Mouse (Mus musculus) hindbrain, embryonic 16.5 days (tissue): Measurements from ENCODE around the gene Naif1. TPM values are rescaled to one million over a fixed set of nuclear protein-coding genes. Genes with fewer than 3 reads are reported as not detected.
"Not testable (repeated sequence)": the region's sequence is repeated elsewhere in the genome, so short reads cannot be mapped to it uniquely, and the experiment has no call there.

Experiments
- ATAC-seq: fragments of 200-750 bp; cut with Nextera tagmentation; 2 replicates; pipeline ENCODE4 v1.8.0; 2017; ENCODE audit warnings: moderate TSS enrichment, moderate library complexity
- H3K27ac ChIP-seq: fragments of 300-500 bp; sonication (generic); 2 replicates; pipeline ENCODE4 v1.5.1; 2014; ENCODE audit warnings: low read depth, mild to moderate bottlenecking, control low read depth, low read length, moderate library complexity
- H3K27me3 ChIP-seq: fragments of 300-500 bp; sonication (generic); replicated peaks from 2 replicates; pipeline ENCODE4 v1.6.1; 2014; ENCODE audit warnings: low read length; ENCODE audit not compliant: control insufficient read depth, insufficient read depth
- H3K36me3 ChIP-seq: fragments of 300-500 bp; sonication (generic); 2 replicates; pipeline ENCODE4 v1.6.1; 2014; ENCODE audit warnings: mild to moderate bottlenecking, low read length, moderate library complexity, mixed read lengths; ENCODE audit not compliant: control insufficient read depth, insufficient read depth
- H3K4me1 ChIP-seq: fragments of 300-500 bp; sonication (generic); 2 replicates; pipeline ENCODE4 v1.6.1; 2014; ENCODE audit warnings: low read depth, low read length; ENCODE audit not compliant: control insufficient read depth, insufficient read depth
- H3K4me2 ChIP-seq: fragments of 300-500 bp; sonication (generic); 2 replicates; pipeline ENCODE4 v1.6.1; 2014; ENCODE audit warnings: mild to moderate bottlenecking, low read length, control low read depth, moderate library complexity
- H3K4me3 ChIP-seq: fragments of 300-500 bp; sonication (generic); 2 replicates; pipeline ENCODE4 v1.5.1; 2014; ENCODE audit warnings: mild to moderate bottlenecking, low read length, control low read depth, moderate library complexity
- H3K9ac ChIP-seq: fragments of 300-500 bp; sonication (generic); 2 replicates; pipeline ENCODE4 v1.6.1; 2014; ENCODE audit warnings: low read depth, mild to moderate bottlenecking, control low read depth, low read length, moderate library complexity
- H3K9me3 ChIP-seq: fragments of 300-500 bp; sonication (generic); 2 replicates; pipeline ENCODE4 v1.6.1; 2014; ENCODE audit warnings: mild to moderate bottlenecking, low read length, moderate library complexity; ENCODE audit not compliant: control insufficient read depth
- WGBS: fragments of 180-500 bp; shearing (Covaris S2); extraction: QIAGEN DNeasy Blood & Tissue Kit; methylation state at CpG from one replicate; pipeline ENCODE4 v1.1.7; 2014; 5-methylcytosine and 5-hydroxymethylcytosine counted together
- polyA plus RNA-seq: library from polyadenylated mRNA; unstranded; fragments of >200 nt; fragmentation: Nextera tagmentation; extraction: Ambion mirVana; gene quantifications from 2 replicates; pipeline ENCODE4 v1.2.1, GENCODE M21; 2015

The Naif1 gene
- polyA plus RNA-seq, 1 experiment from 2014 or later: 5.1 TPM

DNA sequence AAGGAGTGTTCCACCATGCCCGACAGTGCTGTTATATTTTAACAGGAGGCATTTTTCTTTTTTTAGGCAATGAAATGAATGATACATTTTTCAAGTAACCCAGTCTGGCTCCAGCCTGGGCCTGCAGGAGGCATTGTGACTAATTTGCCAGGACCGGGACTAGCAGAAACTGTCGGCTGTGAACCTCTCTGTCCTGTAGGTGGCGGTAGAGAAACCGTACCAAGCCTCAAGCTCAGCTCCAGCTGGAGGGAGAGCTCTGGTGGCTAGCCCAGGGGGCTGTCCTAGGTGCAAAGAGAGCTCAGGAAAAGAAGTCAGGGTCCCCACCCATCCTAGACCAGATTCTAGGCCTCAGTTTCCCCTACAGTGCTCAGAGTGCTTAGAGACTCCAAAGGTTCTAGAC lies 38.4 kb downstream of the Naif1 start:
- Histone ChIP-seq H3K9me3 (no peaks in the 10 kb centered on the region), H3K27me3 (no peaks in the 10 kb centered on the region), H3K4me1 (no peaks in the 10 kb centered on the region), H3K36me3 (no peaks in the 10 kb centered on the region), H3K4me3 (no peak overlapping the region), H3K4me2 (no peak overlapping the region), H3K27ac (no peak overlapping the region), H3K9ac (no peak overlapping the region)
- ATAC-seq: peak; percentile 62
- WGBS: under 1% methylated on average over 5 of the region's 5 CpGs

DNA sequence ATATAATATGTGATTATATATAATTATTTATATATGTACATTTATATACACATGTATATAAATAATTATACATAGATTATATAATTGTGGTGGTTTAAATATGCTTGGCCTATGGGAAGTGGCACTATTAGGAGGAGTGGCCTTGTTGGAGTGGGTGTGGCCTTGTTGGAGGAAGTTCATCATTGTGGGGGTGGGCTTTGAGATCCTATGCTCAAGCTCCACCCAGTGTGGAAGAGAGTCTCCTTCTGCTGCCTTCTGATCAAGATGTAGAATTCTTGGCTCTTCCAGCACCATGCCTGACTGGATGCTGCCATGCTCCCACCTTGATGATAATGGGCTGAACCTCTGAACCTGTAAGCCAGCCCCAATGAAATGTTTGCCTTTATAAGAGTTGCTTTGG lies 40.5 kb downstream of the Naif1 start:
- H3K9ac ChIP-seq, H3K4me2 ChIP-seq, H3K27ac ChIP-seq, H3K9me3 ChIP-seq, H3K27me3 ChIP-seq, H3K36me3 ChIP-seq, H3K4me3 ChIP-seq, H3K4me1 ChIP-seq, ATAC-seq: not testable (repeated sequence)

GRCm38 (mm10) chr2:32492661-32493060 lies 42.4 kb downstream of the Naif1 start:
- H3K4me2 ChIP-seq: no peak overlapping the region
- no peaks in the 10 kb centered on the region for H3K27me3 ChIP-seq
- H3K4me1 ChIP-seq: no peaks in the 10 kb centered on the region
- 73% methylated on average over 2 of the region's 2 CpGs for WGBS
- no peak for ATAC-seq
- no peaks in the 10 kb centered on the region for H3K36me3 ChIP-seq
- H3K9ac ChIP-seq: no peak overlapping the region
- H3K4me3 ChIP-seq: no peak overlapping the region
- no peak overlapping the region for H3K27ac ChIP-seq
- H3K9me3 ChIP-seq: no peaks in the 10 kb centered on the region

GRCm38 (mm10) chr2:32493301-32493701 lies 43.0 kb downstream of the Naif1 start:
- Histone ChIP-seq H3K36me3 (no peaks in the 10 kb centered on the region), H3K27me3 (no peaks in the 10 kb centered on the region), H3K9me3 (no peaks in the 10 kb centered on the region), H3K4me3 (no peak overlapping the region), H3K4me2 (no peak overlapping the region), H3K9ac (no peak overlapping the region), H3K27ac (no peak overlapping the region), H3K4me1 (no peaks in the 10 kb centered on the region)
- 79% methylated on average over 12 of the region's 12 CpGs for WGBS
- no peak for ATAC-seq

- Histone ChIP-seq H3K4me3 (no peak overlapping the region), H3K4me2 (no peak overlapping the region), H3K4me1 (no peaks in the 10 kb centered on the region), H3K9ac (no peak overlapping the region), H3K36me3 (no peaks in the 10 kb centered on the region), H3K27me3 (no peaks in the 10 kb centered on the region), H3K9me3 (peaks cover 4% of the 10 kb centered on the region; the same call in 1 of the 2 replicates), H3K27ac (no peak overlapping the region)
- ATAC-seq: no peak
- WGBS: 81% methylated on average over 2 of the region's 2 CpGs
Observed at GRCm38 (mm10) chr2:32494522-32494921, 44.3 kb downstream of the Naif1 start.

DNA sequence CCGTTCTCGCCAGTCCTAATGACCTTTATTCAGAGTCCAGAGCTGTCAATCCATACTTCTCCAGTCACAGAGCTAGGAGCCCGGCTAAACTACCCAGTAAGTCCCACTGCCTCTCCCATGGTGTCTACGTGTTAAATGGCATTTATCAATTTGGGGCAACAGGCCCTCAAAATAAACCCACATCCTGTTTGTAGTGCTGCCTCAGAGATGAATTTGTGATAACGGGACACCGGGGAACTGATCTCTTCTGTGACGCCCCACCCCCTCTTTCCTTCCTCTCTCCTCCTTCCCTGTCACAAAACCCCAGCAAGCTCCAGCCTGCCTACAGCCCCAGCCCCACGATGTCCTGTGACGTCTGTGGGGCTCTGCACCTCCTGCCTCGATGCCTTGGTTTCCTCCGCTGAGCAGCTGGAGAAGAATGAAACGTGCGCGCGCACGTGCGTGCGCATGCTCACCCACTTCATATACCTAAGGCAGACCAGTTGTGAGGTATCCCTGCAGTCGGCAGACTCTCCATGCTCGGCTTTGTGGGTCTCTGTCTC lies 45.0 kb downstream of the Naif1 start:
- no peaks in the 10 kb centered on the region for H3K36me3 ChIP-seq
- no peak overlapping the region for H3K27ac ChIP-seq
- no peaks in the 10 kb centered on the region for H3K27me3 ChIP-seq
- no peak overlapping the region for H3K9ac ChIP-seq
- no peaks in the 10 kb centered on the region for H3K4me1 ChIP-seq
- WGBS: 81% methylated on average over 20 of the region's 20 CpGs
- H3K4me3 ChIP-seq: no peak overlapping the region
- peaks cover 4% of the 10 kb centered on the region; the same call in 1 of the 2 replicates for H3K9me3 ChIP-seq
- H3K4me2 ChIP-seq: no peak overlapping the region
- ATAC-seq: no peak

DNA sequence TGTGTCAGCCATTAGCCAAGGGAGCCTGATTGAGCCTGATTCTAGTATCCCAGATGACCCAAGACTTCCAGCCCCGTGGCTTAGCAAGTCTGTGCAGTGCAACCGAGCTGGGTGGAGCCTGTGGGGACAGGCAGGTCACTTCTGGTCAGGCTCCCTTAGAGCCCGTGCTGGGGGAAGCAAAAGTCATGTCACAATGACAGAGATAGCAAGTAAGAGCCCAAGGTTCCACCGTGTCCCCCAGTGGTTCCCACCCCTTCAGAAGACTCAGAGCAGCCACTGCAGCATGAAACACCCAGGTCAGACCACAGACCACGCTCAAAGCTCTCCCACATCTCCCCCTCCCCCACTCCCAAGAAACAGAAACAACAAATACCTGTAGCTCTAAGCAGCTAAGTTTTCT lies 45.9 kb downstream of the Naif1 start:
- ATAC-seq: no peak
- WGBS: 71% methylated on average over 5 of the region's 5 CpGs

GRCm38 (mm10) chr2:32499365-32499764 lies 49.1 kb downstream of the Naif1 start:
- H3K36me3 ChIP-seq: no peaks in the 10 kb centered on the region
- 88% methylated on average over 4 of the region's 4 CpGs for WGBS

More for the DNA sequence above, 45.9 kb downstream of the Naif1 start:
- Histone ChIP-seq H3K27ac (no peak overlapping the region), H3K9me3 (peaks cover 4% of the 10 kb centered on the region; the same call in 1 of the 2 replicates), H3K4me1 (no peaks in the 10 kb centered on the region), H3K27me3 (no peaks in the 10 kb centered on the region), H3K4me3 (no peak overlapping the region), H3K4me2 (no peak overlapping the region), H3K36me3 (no peaks in the 10 kb centered on the region), H3K9ac (no peak overlapping the region)

GRCm38 (mm10) chr2:32500461-32500860 lies 50.2 kb downstream of the Naif1 start:
- Histone ChIP-seq H3K9ac (no peak overlapping the region), H3K4me2 (no peak overlapping the region), H3K4me1 (no peaks in the 10 kb centered on the region), H3K36me3 (no peaks in the 10 kb centered on the region), H3K9me3 (peaks cover 4% of the 10 kb centered on the region; the same call in 1 of the 2 replicates), H3K27ac (no peak overlapping the region), H3K27me3 (no peaks in the 10 kb centered on the region), H3K4me3 (no peak overlapping the region)
- no peak for ATAC-seq
- WGBS: 73% methylated on average over 5 of the region's 5 CpGs

More at GRCm38 (mm10) chr2:32499365-32499764, 49.1 kb downstream of the Naif1 start:
- no peak overlapping the region for H3K4me3 ChIP-seq
- no peaks in the 10 kb centered on the region for H3K27me3 ChIP-seq
- no peaks in the 10 kb centered on the region for H3K4me1 ChIP-seq
- H3K9me3 ChIP-seq: peaks cover 4% of the 10 kb centered on the region; the same call in 1 of the 2 replicates
- no peak overlapping the region for H3K9ac ChIP-seq
- ATAC-seq: no peak
- H3K4me2 ChIP-seq: no peak overlapping the region
- no peak overlapping the region for H3K27ac ChIP-seq
